Mouse (Mus musculus): Measurements from ENCODE around the gene Trappc6b. TPM values are rescaled to one million over a fixed set of nuclear protein-coding genes. Genes with fewer than 3 reads are reported as not detected.

Trappc6b gene
- polyA plus RNA-seq, 1 experiment from 2014 or later = 137 TPM

DNA sequence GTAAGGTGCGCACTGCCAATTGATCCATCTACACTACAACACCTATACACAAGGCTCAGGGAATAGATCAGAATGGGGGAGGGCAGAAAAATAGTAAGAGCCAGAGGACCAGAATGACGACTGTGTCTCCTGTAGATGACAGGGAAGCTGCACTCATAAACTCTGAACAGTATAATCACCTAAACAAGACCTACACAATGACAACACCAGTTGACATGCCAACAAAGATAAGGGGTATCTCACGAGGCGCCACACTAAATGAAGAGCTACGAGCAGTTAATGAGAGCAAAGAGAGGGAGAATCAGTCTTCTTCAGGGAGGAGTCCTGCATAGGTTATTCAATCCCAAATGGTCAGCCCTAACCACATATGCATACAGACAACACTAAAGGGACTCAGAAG is 8.1 kb downstream of the Trappc6b start:
- Histone ChIP-seq H3K36me3 (ENCODE audit: poor library complexity, severe bottlenecking) (peaks cover 53% of the 10 kb centered on the region), H3K4me3 (no peak overlapping the region), H3K4me1 (no peaks in the 10 kb centered on the region; the same call in 1 of the 2 replicates), H3K27me3 (no peaks in the 10 kb centered on the region), H3K27ac (no peak overlapping the region), H3K9ac (no peak overlapping the region), H3K9me3 (replicated peaks) (no peaks in the 10 kb centered on the region), H3K4me2 (no peak overlapping the region)
- 92% methylated on average over 5 of the region's 5 CpGs for WGBS
- no peak for ATAC-seq

DNA sequence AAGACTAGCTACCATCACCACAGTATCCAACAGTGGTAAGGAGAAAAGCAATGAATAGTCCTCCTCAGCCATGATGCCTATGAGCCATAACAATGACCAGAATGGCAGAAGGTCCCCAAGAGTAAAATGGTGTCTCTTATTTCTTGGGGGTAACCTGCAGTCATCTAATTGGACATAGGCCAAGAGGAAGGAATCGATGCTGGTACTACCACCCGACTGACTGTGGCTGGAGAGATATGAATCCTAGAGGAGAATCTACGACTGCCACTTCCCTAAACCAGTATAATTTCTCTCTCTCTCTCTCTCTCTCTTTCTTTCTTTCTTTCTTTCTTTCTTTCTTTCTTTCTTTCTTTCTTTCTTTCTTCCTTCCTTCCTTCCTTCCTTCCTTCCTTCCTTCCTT is 8.8 kb downstream of the Trappc6b start:
- no peak for ATAC-seq
- H3K4me3 ChIP-seq = no peak overlapping the region
- H3K9ac ChIP-seq = no peak overlapping the region
- H3K27me3 ChIP-seq = no peaks in the 10 kb centered on the region
- no peak overlapping the region for H3K27ac ChIP-seq
- H3K4me2 ChIP-seq = no peak overlapping the region
- H3K4me1 ChIP-seq = no peaks in the 10 kb centered on the region; the same call in 1 of the 2 replicates
- H3K9me3 ChIP-seq (replicated peaks) = no peaks in the 10 kb centered on the region
- peaks cover 58% of the 10 kb centered on the region for H3K36me3 ChIP-seq (ENCODE audit: poor library complexity, severe bottlenecking)
- 99% methylated on average over 3 of the region's 3 CpGs for WGBS

DNA sequence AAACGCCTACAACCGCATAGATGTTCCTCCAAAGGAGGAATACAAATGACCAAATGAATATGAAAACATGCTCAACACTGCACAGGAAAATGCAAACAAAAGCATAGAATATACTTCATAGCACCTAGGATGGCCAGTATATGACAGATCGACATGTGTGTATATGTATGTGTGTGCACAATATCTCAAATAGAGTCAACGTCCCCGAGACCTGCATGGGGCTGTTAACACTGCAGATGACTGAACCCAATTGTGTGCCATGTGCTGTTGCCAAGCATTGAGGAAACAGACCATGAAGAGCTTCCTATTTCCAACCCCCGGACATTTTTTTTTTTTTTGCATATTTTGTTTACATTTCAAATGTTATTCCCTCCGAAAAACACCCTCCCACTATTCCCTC is 20.4 kb downstream of the Trappc6b start:
- H3K36me3 ChIP-seq (ENCODE audit: poor library complexity, severe bottlenecking) = peaks cover 40% of the 10 kb centered on the region
- H3K9me3 ChIP-seq (replicated peaks) = no peaks in the 10 kb centered on the region
- H3K9ac ChIP-seq = no peak overlapping the region
- no peak overlapping the region for H3K27ac ChIP-seq
- ATAC-seq = no peak
- H3K4me2 ChIP-seq = no peak overlapping the region
- H3K4me3 ChIP-seq = no peak overlapping the region
- H3K27me3 ChIP-seq = no peaks in the 10 kb centered on the region
- 0 out of 2 replicates have a peak, but pooled peaks cover 5% of the 10 kb centered on the region for H3K4me1 ChIP-seq
- WGBS = 37% methylated on average over 7 of the region's 7 CpGs

DNA sequence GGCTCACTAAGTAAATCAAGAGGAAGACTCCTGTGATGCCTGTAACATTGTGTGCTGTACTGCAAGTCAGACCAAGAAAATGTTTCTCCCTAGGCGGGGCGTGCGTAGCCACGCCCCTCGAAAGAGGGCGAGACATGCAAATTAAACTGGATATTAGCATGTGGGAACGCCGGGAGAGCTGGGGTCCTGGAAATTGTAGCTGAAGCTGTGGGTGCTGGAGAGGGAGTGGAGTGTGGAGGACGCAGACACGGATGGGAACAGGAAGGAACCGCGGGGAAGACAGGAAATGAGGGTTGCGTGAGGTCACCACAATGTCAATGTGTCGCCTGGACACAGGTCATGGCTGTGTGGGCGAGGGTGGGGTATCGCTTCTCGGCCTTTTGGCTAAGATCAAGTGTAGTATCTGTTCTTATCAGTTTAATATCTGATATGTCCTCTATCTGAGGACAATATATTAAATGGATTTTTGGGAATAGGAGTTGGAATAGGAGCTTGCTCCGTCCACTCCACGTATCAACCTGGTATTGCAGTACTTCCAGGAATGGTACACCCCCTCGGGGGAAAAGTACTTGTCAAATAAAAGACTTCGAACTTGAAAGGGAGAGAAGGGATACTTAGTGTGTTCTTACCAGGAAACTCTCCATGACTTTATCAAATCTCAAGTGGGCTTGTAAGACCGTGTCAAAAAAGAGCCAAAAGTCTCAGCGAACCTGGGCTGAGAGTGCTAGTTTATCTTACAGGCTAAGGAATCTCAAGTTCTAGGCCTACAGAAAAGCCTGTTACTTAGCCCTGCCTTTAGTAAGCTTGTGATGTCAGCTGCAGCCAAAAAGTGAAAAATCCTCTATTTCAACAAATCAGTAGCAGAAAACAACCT is 21.1 kb downstream of the Trappc6b start:
- ATAC-seq = peak; percentile 91
- H3K9ac ChIP-seq = no peak overlapping the region
- peaks cover 35% of the 10 kb centered on the region for H3K36me3 ChIP-seq (ENCODE audit: poor library complexity, severe bottlenecking)
- H3K4me3 ChIP-seq = peak overlapping the region; percentile 12; the same call in 1 of the 2 replicates
- H3K27ac ChIP-seq = peak overlapping the region; percentile 48; the same call in 1 of the 2 replicates
- H3K27me3 ChIP-seq = no peaks in the 10 kb centered on the region
- WGBS = 4% methylated on average over 23 of the region's 23 CpGs
- H3K4me2 ChIP-seq = peak overlapping the region; percentile 40
- no peaks in the 10 kb centered on the region for H3K9me3 ChIP-seq (replicated peaks)
- 0 out of 2 replicates have a peak, but pooled peaks cover 5% of the 10 kb centered on the region for H3K4me1 ChIP-seq

DNA sequence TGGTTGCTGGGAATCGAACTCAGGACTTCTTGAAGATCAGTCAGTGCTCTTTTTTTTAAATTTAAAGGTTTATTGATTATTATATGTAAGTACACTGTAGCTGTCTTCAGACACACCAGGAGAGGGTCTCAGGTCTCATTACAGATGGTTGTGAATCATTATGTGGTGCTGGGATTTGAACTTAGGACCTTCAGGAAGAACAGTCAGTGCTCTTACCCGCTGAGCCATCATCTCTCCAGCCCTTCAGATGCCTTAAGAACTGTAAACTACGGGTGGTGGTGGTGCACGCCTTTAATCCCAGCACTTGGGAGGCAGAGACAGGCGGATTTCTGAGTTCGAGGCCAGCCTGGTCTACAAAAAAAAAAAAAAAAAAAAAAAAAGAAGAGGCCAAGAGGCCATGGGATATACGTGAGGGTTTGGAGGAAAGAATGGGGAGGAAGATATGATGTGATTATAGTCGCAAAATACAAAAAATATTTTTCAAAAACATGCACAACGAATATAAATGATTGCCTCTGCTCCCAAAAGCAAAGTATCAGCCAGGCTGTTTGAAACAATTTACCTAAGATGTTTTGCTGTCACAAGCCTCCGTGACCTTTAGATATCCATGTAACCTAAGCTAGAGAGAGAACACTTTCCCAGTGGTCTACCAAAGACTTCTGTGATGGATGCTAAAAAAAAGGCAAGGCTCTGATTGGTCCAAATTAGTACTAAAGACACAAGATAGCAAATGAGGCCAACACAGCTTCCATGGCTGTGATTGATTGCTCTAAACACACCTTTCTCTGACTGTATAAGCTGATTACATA is 21.9 kb downstream of the Trappc6b start:
- Histone ChIP-seq H3K4me1 (0 out of 2 replicates have a peak, but pooled peaks cover 5% of the 10 kb centered on the region), H3K36me3 (ENCODE audit: poor library complexity, severe bottlenecking) (peaks cover 28% of the 10 kb centered on the region), H3K4me2 (peak overlapping the region; percentile 40), H3K4me3 (no peak overlapping the region), H3K27ac (no peak overlapping the region), H3K9me3 (replicated peaks) (no peaks in the 10 kb centered on the region), H3K27me3 (no peaks in the 10 kb centered on the region), H3K9ac (no peak overlapping the region)
- no peak for ATAC-seq
- WGBS = 75% methylated on average over 10 of the region's 10 CpGs

DNA sequence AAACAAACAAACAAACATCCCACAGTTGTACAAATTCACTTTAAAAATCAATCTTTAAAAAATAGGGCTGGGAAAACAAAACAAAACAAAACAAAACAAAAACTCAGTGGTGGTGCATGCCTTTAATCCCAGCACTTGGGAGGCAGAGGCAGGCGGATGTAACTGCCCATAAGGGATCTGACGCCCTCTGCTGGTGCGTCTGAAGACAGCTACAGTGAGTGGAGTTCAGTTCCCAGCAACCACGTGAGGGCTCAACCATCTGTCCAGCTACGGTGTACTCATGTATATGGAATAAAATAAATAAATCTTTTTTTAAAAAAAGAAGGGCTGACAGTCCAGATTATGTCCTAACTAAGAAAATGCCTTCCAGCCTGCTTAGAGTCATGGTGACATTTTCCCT is 29.2 kb downstream of the Trappc6b start:
- no peak overlapping the region for H3K9ac ChIP-seq
- H3K36me3 ChIP-seq (ENCODE audit: poor library complexity, severe bottlenecking) = peaks cover 14% of the 10 kb centered on the region
- H3K4me1 ChIP-seq = no peaks in the 10 kb centered on the region
- no peaks in the 10 kb centered on the region for H3K9me3 ChIP-seq (replicated peaks)
- H3K27me3 ChIP-seq = no peaks in the 10 kb centered on the region
- no peak overlapping the region for H3K4me2 ChIP-seq
- no peak for ATAC-seq
- WGBS = 71% methylated on average over 5 of the region's 5 CpGs
- H3K4me3 ChIP-seq = no peak overlapping the region
- H3K27ac ChIP-seq = no peak overlapping the region

DNA sequence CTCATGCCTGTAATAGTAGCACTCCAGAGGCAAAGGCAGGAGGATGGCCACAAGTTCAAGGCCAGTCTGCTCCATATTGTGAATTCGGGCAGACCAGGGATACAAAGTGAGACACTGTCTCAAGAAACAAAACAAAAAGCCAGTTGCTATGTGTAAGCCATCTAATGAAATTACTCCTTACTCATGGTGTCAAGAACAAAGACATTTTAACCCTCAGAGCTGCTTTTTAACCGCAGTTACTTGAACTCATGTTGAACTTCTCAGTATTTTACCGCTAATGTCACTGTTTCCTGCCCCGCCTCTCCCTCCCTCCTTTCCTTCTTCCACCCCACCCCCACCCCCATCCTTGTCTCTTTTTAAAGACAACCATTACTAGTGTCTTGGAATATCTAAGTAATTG is 40.0 kb downstream of the Trappc6b start:
- H3K4me1 ChIP-seq = no peaks in the 10 kb centered on the region
- H3K36me3 ChIP-seq (ENCODE audit: poor library complexity, severe bottlenecking) = peaks cover 55% of the 10 kb centered on the region
- H3K4me3 ChIP-seq = no peak overlapping the region
- H3K9me3 ChIP-seq (replicated peaks) = no peaks in the 10 kb centered on the region
- no peak overlapping the region for H3K27ac ChIP-seq
- 91% methylated on average over 4 of the region's 4 CpGs for WGBS
- no peak overlapping the region for H3K9ac ChIP-seq
- no peak for ATAC-seq
- H3K27me3 ChIP-seq = no peaks in the 10 kb centered on the region
- no peak overlapping the region for H3K4me2 ChIP-seq

DNA sequence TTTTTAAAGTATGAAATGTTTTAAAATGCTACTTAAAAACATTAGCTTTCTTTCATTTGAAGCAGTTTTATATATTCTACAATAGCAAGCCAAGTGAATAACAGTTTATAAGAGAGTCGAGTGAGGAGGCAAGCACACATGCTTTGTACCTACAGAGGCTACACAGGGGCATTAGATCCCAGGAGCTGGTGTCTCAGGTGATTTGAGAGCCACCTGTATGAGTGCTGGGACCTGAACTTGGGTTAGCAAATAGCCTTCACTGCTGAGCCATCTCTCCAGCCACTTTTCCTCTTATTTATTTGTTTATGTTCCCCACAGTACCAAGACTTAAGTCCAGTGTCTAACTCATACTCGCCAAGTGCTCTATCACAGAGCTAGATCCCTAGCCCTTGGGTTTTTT is 41.4 kb downstream of the Trappc6b start:
- H3K4me3 ChIP-seq = no peak overlapping the region
- H3K27ac ChIP-seq = no peak overlapping the region
- no peaks in the 10 kb centered on the region for H3K27me3 ChIP-seq
- H3K9ac ChIP-seq = no peak overlapping the region
- no peak for ATAC-seq
- no peak overlapping the region for H3K4me2 ChIP-seq
- no peaks in the 10 kb centered on the region for H3K9me3 ChIP-seq (replicated peaks)
- WGBS = 88% methylated on average over 2 of the region's 2 CpGs
- H3K4me1 ChIP-seq = no peaks in the 10 kb centered on the region
- peaks cover 48% of the 10 kb centered on the region for H3K36me3 ChIP-seq (ENCODE audit: poor library complexity, severe bottlenecking)

DNA sequence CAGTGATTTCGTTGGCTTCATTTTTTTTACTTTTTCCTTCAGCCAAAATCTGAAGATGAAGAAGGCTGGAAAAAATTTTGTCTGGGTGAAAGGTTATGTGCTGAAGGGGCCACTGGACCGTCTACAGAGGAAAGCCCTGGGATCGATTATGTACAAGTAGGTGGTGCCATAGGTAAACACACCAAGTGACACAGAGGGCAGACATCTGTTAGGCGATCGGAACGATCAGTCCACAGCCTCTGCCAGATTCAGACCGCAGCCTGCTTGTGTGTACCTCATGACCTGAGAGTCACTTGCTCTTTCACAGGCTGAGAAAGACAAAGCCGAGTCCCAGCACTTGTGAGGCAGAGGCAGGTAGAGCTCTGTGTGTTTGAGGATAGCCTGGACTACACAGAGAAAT is 43.3 kb downstream of the Trappc6b start:
- WGBS = 90% methylated on average over 8 of the region's 8 CpGs
- H3K36me3 ChIP-seq (ENCODE audit: poor library complexity, severe bottlenecking) = peaks cover 35% of the 10 kb centered on the region

DNA sequence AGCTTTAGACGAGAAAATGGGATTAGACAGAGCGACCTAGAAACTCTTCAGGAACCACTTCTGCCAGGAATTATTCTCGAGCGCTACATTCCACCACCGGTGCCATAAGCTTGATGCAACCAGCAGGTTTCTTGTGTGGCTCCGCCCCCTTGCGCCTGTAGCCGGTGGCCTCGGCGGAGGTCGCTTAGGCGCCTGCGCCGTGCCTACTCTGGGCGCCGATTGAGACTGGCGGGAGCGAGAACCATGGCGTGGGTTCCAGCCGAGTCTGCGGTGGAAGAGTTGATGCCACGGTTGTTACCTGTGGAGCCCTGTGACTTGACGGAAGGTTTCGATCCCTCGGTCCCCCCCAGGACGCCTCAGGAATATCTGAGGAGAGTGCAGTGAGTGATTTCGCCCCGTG is 48.0 kb downstream of the Trappc6b start, which contains the start of gene Gemin2:
TSS of gene Gemin2 (plus strand) at position 160 of the 400 bp plus-strand sequence.
- Histone ChIP-seq H3K9me3 (replicated peaks) (no peaks in the 10 kb centered on the region), H3K36me3 (ENCODE audit: poor library complexity, severe bottlenecking) (peaks cover 7% of the 10 kb centered on the region), H3K9ac (peak within 1 kb of the TSS; percentile 80), H3K27ac (peak within 1 kb of the TSS; percentile 57), H3K4me2 (peak within 1 kb of the TSS; percentile 88), H3K4me1 (peaks cover 23% of the 10 kb centered on the region), H3K4me3 (peak within 1 kb of the TSS; percentile 76), H3K27me3 (no peaks in the 10 kb centered on the region)
- under 1% methylated on average over 28 of the region's 28 CpGs for WGBS
- peak; percentile 73 for ATAC-seq

More for the DNA sequence above, 43.3 kb downstream of the Trappc6b start:
- no peak for ATAC-seq
- H3K27ac ChIP-seq = no peak overlapping the region
- H3K4me2 ChIP-seq = no peak overlapping the region
- no peaks in the 10 kb centered on the region for H3K4me1 ChIP-seq
- no peak overlapping the region for H3K4me3 ChIP-seq
- H3K9ac ChIP-seq = no peak overlapping the region
- H3K27me3 ChIP-seq = no peaks in the 10 kb centered on the region
- H3K9me3 ChIP-seq (replicated peaks) = no peaks in the 10 kb centered on the region

DNA sequence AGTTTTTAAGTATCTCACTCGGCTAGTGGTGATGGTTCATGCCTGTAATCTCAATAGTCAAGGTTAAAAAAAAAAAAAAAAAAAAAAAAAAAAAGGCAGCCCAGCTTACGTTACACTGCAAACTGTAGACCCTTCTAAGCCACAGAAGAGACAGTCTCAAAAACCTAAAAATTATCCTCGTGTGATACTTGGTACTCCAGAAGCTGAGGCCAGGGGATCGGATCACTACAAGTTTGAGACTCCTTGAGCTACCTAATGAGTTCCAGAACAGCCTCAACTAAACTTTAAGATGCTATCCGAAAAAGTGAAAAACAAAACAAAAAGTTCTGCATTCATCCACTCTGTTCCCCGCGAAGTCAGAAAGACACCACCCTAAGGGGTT is 48.6 kb downstream of the Trappc6b start:
- Histone ChIP-seq H3K4me1 (peaks cover 23% of the 10 kb centered on the region), H3K36me3 (ENCODE audit: poor library complexity, severe bottlenecking) (peaks cover 2% of the 10 kb centered on the region), H3K9me3 (replicated peaks) (no peaks in the 10 kb centered on the region), H3K4me2 (peak overlapping the region; percentile 88), H3K9ac (peak overlapping the region; percentile 80), H3K4me3 (peak overlapping the region; percentile 76), H3K27me3 (no peaks in the 10 kb centered on the region), H3K27ac (no peak overlapping the region; the same call in 1 of the 2 replicates)
- WGBS = 3% methylated on average over 7 of the region's 7 CpGs
- ATAC-seq = no peak
